Mouse (Mus musculus) heart, adult 2 months (tissue): ENCODE measurements around the gene Sertad3. TPM values are rescaled to one million over a fixed set of nuclear protein-coding genes. Genes with fewer than 3 reads are reported as not detected.

Source experiments
- DNase-seq, 2 experiments: peaks; one replicate each; pipeline ENCODE4 v3.0.0; 2021
- H3K27ac ChIP-seq: fragments of 200-600 bp; 2 replicates; pipeline ENCODE4 v1.8.1; 2022
- H3K27me3 ChIP-seq: fragments of 200-500 bp; 2 replicates; pipeline ENCODE4 v1.6.1; 2012; ENCODE audit warnings: mild to moderate bottlenecking, low read length, inconsistent platforms, mixed read lengths; ENCODE audit not compliant: control insufficient read depth, insufficient read depth
- H3K36me3 ChIP-seq: fragments of 200-500 bp; 2 replicates; pipeline ENCODE4 v1.6.1; 2012; ENCODE audit warnings: low read length, inconsistent platforms; ENCODE audit not compliant: control insufficient read depth, insufficient read depth
- H3K4me1 ChIP-seq: fragments of 200-500 bp; 2 replicates; pipeline ENCODE4 v1.6.1; 2011; ENCODE audit warnings: low read length; ENCODE audit not compliant: control insufficient read depth, insufficient read depth
- H3K4me3 ChIP-seq: fragments of 200-600 bp; 2 replicates; pipeline ENCODE4 v1.8.1; 2022
- H3K79me2 ChIP-seq: fragments of 200-500 bp; replicated peaks from 2 replicates; pipeline ENCODE4 v1.6.1; 2012; ENCODE audit warnings: mild to moderate bottlenecking, inconsistent platforms, low read length, moderate library complexity, mixed read lengths; ENCODE audit not compliant: control insufficient read depth, insufficient read depth
- H3K9ac ChIP-seq: fragments of 200-500 bp; 2 replicates; pipeline ENCODE4 v1.6.1; 2012; ENCODE audit warnings: low read depth, mild to moderate bottlenecking, control low read depth, inconsistent platforms, low read length, mixed read lengths
- CTCF ChIP-seq: fragments of 200-600 bp; IDR thresholded peaks from 2 replicates; pipeline ENCODE4 v1.8.1; 2022; ENCODE audit warnings: antibody characterized with exemption, mild to moderate bottlenecking, moderate library complexity
- EP300 ChIP-seq: fragments of 200-500 bp; IDR thresholded peaks from 2 replicates; pipeline ENCODE4 v1.6.1; 2011; ENCODE audit warnings: low read depth, low read length, control low read depth; ENCODE audit not compliant: insufficient read depth
- POLR2A ChIP-seq: fragments of 200-500 bp; IDR thresholded peaks from 2 replicates; pipeline ENCODE4 v1.6.1; 2011; ENCODE audit warnings: mild to moderate bottlenecking, low read depth, low read length, control low read depth; ENCODE audit not compliant: insufficient read depth
- WGBS: fragments of 180-500 bp; shearing (Covaris S2); methylation state at CpG from one replicate; pipeline ENCODE4 v1.1.7; 2018; 5-methylcytosine and 5-hydroxymethylcytosine counted together
- intact Hi-C: fragments of 180-260 bp; cut with DNase I; formaldehyde crosslinking; loops from one replicate; pipeline ENCODE4 v1.15.1; 2025
- polyA plus RNA-seq: library from polyadenylated mRNA; depleted of rRNA; stranded (reverse); fragments of >200 nt; gene quantifications from 2 replicates; pipeline ENCODE4 v1.2.3, GENCODE M21; 2012
- total RNA-seq, 2 experiments: library from RNA; stranded (reverse); gene quantifications; 2 replicates each; pipeline ENCODE4 v1.2.3; 2021

The Sertad3 gene
- total and polyA plus RNA-seq, 3 experiments = 3.5 to 6.9 (median 6.2) TPM

DNA sequence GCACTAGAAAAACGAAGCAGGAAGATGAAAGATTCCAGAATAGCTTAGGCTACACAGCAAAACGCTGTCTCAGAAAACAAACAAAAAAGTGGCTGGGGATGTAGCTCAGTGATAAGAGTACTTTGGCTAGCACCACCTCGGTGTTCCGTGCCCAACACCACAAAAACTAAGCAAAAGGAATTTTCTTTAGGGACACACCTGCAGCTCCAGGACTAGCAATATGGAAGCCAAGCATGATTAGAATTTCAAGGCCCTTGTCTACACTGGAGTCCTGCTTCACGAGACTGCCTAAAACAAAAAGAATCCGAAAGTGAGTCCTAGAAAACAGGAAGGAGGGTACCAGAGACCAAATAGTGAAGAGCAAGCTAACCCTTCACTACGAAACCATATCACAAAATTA lies 972 bp upstream of the Sertad3 start:
- 6% methylated on average over 7 of the region's 7 CpGs for WGBS
- intact Hi-C loops = loop anchor here (1.0 to 10.0 kb wide), 3 partner anchors 24 to 308 kb away; partner anchors contain the start of genes Egln2 and Ltbp4
- no peak for TF ChIP-seq POLR2A
- no peak for TF ChIP-seq CTCF
- no peak for TF ChIP-seq EP300
- Histone ChIP-seq H3K9ac (0 out of 2 replicates have a peak overlapping the region, but pooled peaks have one; percentile 8), H3K79me2 (no peaks in the 10 kb centered on the region), H3K4me1 (peaks cover 4% of the 10 kb centered on the region), H3K36me3 (peaks cover 2% of the 10 kb centered on the region; the same call in 1 of the 2 replicates), H3K27me3 (no peaks in the 10 kb centered on the region), H3K4me3 (peak overlapping the region; percentile 90), H3K27ac (peak overlapping the region; percentile 89)
- peak in 1 of 2 experiments; percentile 28 for DNase-seq

DNA sequence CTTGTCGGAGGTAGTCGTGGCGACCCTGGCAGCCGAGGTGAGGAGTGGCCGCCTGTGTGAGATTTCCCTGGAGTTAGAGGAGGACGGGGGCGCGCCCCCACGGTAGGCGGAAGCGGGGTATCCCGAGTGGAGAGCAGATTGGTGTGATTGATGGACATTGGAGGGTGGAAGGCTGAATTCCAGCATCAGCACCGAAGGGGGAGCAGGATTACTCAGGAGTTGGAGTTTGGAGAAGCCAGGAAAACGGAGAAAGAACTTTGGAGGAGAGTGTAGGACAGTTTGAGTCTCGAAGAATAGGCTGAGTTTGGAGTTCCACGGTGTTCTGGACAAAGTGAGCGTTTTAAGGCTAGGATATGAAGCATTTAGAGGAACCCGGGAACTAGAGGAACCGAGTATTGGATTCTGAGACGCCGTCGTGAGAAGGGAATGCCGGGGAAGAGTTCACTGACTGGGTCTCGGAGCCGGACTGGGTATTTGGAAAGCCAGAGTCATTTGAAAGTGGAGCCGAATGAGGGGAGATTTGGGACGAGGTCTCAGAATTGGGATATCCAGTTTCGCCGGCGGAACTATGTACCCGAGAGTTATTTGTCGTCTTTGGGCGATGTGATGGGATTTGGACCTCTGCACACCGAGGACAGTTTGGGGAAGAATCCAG lies 394 bp downstream of the Sertad3 start:
- Histone ChIP-seq H3K79me2 (no peaks in the 10 kb centered on the region), H3K36me3 (peaks cover 2% of the 10 kb centered on the region; the same call in 1 of the 2 replicates), H3K4me3 (peak overlapping the region; percentile 90), H3K4me1 (peaks cover 4% of the 10 kb centered on the region), H3K27ac (peak overlapping the region; percentile 89), H3K27me3 (no peaks in the 10 kb centered on the region), H3K9ac (peak overlapping the region; percentile 81)
- no peak for DNase-seq
- TF ChIP-seq CTCF (no peak), POLR2A (peak; percentile 7; the same call in 1 of the 2 replicates)
- WGBS = under 1% methylated on average over 34 of the region's 34 CpGs
- intact Hi-C loops = loop anchor here (1.0 to 10.0 kb wide), 4 partner anchors 12 to 309 kb away; partner anchors contain the start of genes Egln2, Ltbp4 and Sertad1

DNA sequence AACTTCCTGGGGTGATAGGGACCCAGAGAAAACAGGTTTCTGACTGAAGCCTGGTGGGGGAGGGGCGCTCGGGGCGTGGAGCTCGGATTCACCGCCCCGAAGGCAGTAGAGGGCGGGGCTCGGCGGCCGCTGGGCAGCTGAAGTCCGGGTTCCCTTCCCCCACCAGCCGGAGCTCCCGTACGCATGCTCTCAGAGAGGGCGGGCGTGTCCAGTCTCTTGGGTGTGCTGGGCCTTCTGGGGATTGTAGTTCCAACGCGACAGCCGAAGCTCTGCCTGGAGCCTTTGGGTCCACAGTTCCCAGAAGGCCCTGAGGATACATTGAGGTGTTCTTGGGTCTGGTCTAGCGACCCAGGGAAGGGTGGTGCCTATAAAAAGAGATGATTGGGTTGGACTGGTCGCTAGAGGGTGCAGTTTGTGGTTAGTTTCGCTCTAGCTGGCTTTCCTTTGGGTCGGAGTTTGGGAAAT lies 954 bp downstream of the Sertad3 start:
- peaks cover 4% of the 10 kb centered on the region for H3K4me1 ChIP-seq
- peaks cover 2% of the 10 kb centered on the region; the same call in 1 of the 2 replicates for H3K36me3 ChIP-seq
- under 1% methylated on average over 23 of the region's 23 CpGs for WGBS
- intact Hi-C loops = loop anchor here (1.0 to 10.0 kb wide), 4 partner anchors 12 to 310 kb away; partner anchors contain the start of genes Egln2, Ltbp4 and Sertad1
- TF ChIP-seq CTCF (peak; percentile 80), EP300 (peak; percentile 89), POLR2A (peak; percentile 54; the same call in 1 of the 2 replicates)
- peak overlapping the region; percentile 81 for H3K9ac ChIP-seq
- peak overlapping the region; percentile 90 for H3K4me3 ChIP-seq
- peak; percentile 97 to 99 for DNase-seq
- no peaks in the 10 kb centered on the region for H3K27me3 ChIP-seq
- H3K27ac ChIP-seq = peak overlapping the region; percentile 89
- H3K79me2 ChIP-seq = no peaks in the 10 kb centered on the region

DNA sequence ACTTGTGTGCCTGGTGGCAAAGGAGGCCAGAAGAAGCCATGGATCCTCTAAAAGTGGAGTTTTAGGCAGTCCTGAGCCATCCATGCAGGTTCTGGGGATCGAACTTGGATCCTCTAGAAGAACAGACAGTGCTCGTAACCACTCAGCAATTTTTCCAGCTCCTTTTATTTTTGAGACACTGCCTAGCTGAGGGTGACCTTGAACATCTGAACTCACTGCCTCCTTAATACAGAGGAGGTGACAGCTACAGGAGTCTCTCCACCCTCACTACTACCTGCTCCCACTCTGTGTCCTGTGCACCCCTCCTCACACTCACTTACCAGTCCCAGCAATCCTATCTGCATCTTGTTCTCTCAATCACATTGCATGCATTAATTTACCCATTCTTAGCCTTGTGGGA lies 2.0 kb downstream of the Sertad3 start:
- peak overlapping the region; percentile 89; the same call in 1 of the 2 replicates for H3K27ac ChIP-seq
- TF ChIP-seq POLR2A = no peak
- TF ChIP-seq CTCF = no peak
- no peak for TF ChIP-seq EP300
- no peak overlapping the region for H3K4me3 ChIP-seq

DNA sequence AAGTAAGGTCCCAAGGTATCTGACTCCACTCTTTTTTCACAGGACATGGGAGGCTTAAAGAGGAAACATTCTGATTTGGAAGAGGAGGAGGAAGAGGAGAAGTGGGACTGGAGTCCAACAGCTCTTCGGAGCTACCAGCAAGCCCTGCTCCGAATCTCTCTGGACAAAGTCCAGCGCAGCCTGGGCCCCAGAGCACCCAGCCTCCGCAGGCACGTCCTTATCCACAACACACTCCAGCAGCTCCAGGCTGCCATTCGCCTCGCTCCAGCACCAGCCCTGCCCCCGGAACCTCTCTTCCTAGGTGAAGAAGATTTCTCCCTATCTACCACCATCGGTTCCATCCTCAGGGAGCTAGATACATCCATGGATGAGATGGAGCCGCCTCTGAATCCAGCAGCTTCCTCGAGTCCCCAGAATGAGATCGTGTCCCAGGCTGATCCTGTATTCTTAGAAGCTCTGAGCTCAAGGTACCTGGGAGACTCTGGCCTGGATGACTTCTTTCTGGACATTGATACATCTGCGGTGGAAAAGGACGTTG lies 2.6 kb downstream of the Sertad3 start:
- DNase-seq = peak in 1 of 2 experiments; percentile 35

More for the DNA sequence above, 2.0 kb downstream of the Sertad3 start:
- H3K9ac ChIP-seq = no peak overlapping the region
- no peak for DNase-seq
- H3K27me3 ChIP-seq = no peaks in the 10 kb centered on the region
- WGBS = 85% methylated on average over 2 of the region's 2 CpGs
- peaks cover 2% of the 10 kb centered on the region; the same call in 1 of the 2 replicates for H3K36me3 ChIP-seq
- intact Hi-C loops = loop anchor here (2.0 to 10.0 kb wide), 2 partner anchors 33 to 311 kb away; partner anchors contain the start of gene Egln2
- H3K4me1 ChIP-seq = peaks cover 4% of the 10 kb centered on the region
- H3K79me2 ChIP-seq = no peaks in the 10 kb centered on the region

More for the DNA sequence above, 2.6 kb downstream of the Sertad3 start:
- Histone ChIP-seq H3K36me3 (peaks cover 2% of the 10 kb centered on the region; the same call in 1 of the 2 replicates), H3K4me1 (peaks cover 9% of the 10 kb centered on the region), H3K27me3 (no peaks in the 10 kb centered on the region), H3K79me2 (no peaks in the 10 kb centered on the region), H3K4me3 (no peak overlapping the region), H3K9ac (no peak overlapping the region), H3K27ac (no peak overlapping the region)
- TF ChIP-seq CTCF (no peak), EP300 (no peak), POLR2A (no peak)
- intact Hi-C loops = loop anchor here (10.0 kb wide), 1 partner anchor 311 kb away; the partner anchor contains the start of gene Egln2
- WGBS = 73% methylated on average over 14 of the region's 14 CpGs
